Mouse (Mus musculus): Measurements from ENCODE around the gene 1810024B03Rik. TPM values are rescaled to one million over a fixed set of nuclear protein-coding genes. Genes with fewer than 3 reads are reported as not detected.
"Not testable (repeated sequence)": the region's sequence is repeated elsewhere in the genome, so short reads cannot be mapped to it uniquely, and the experiment has no call there.

The 1810024B03Rik gene
- polyA plus RNA-seq, 1 experiment, result 3.5 TPM

GRCm38 (mm10) chr2:127182598-127183381 lies 25.3 kb downstream of the 1810024B03Rik start:
- peak; percentile 47 for DNase-seq (ENCODE audit: low spot score)

DNA sequence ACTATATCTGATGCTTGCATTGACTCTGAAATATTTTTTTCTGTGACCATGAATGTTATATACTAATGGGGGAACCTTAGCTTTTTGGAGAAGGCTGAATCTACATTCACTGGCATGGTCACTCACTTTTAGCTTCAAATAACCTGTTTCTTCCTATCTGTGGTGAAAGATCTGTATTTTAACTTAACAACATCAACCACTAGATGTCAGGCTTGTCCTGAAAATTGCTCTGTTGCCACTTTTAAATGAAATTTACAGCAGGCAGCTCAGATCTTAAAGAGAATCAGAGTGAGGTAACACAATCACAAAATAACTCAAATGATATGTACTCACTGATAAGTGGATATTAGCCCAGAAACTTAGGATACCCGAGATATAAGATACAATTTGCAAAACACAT lies 41.8 kb downstream of the 1810024B03Rik start:
- not testable (repeated sequence) for DNase-seq (ENCODE audit: low spot score)

DNA sequence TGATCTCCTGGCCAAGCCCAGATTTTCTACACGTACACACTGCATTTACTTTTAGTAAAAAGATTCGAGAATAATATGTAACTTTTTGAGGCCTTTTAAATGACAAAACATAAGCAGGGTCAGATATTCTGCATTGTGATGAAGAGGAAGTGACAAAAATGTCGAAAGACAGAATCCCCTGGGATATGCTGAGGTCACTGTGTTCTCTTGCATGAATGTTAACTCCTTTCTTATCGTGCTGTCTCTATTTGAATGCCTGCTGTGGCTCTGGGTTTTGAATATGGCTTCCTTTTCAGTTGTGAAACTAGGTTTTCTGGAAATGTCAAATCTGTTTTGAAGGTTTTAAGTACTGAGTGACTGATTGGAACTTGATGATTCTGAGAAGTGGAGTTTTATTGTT lies 42.4 kb downstream of the 1810024B03Rik start:
- DNase-seq (ENCODE audit: low spot score), result no peak

- DNase-seq (ENCODE audit: low spot score), result no peak
Observed at GRCm38 (mm10) chr2:127145699-127146098, 62.4 kb downstream of the 1810024B03Rik start.

GRCm38 (mm10) chr2:127143158-127144063 lies 64.7 kb downstream of the 1810024B03Rik start, which contains the start of gene Itpripl1:
Gene Itpripl1, minus strand, starts transcription at chr2:127143442.
- peak; percentile 59 for DNase-seq (ENCODE audit: low spot score)

DNA sequence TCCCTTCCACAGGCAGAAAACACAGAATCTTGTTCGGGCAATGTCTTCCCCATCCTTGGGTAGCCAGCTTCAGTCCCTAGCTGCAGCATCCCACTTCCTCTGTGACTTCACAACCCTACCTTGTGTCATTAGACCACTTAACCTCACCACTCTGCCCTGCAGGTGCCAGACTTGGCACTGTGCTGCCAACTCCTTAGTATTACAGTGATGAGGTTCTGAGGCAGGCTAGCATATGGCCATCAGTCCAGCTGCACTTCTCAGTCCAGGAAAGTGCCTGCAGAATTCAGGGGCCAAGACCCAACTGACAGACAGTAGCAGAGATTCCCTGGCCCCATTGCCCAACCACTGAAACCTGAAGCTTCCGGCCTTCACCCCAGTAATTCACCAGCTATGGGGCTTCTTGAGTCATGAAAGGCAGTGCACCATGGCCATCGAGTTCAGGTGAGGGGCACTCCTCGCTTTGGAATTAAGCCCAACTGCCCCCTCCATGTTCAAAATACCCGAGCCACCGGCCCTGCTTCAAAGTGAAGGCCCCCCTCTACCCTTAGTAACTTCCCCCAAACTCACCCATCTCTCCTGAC lies 65.4 kb downstream of the 1810024B03Rik start:
- no peak for DNase-seq (ENCODE audit: low spot score)

DNA sequence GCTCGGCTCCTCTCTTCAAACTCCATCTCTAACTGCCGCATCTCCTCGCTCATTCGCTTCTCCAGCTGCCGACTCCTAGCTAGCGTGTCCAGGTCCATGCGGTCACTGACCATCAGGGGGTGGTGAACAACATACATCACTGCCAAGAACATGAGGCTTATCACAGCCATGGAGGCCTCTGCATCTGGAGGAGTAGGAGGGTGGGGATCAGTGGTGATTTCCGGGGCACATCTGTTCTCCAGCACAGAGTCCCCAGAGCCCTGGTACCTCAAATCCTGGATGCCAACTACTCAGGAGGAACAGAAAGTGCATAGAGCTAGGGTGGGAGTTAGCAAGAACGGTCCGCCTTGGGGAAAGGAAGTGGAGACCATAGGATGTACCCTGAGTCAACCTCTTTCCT lies 66.0 kb downstream of the 1810024B03Rik start:
- no peak for DNase-seq (ENCODE audit: low spot score)

GRCm38 (mm10) chr2:127140011-127140410 lies 68.1 kb downstream of the 1810024B03Rik start:
- DNase-seq (ENCODE audit: low spot score), result no peak

DNA sequence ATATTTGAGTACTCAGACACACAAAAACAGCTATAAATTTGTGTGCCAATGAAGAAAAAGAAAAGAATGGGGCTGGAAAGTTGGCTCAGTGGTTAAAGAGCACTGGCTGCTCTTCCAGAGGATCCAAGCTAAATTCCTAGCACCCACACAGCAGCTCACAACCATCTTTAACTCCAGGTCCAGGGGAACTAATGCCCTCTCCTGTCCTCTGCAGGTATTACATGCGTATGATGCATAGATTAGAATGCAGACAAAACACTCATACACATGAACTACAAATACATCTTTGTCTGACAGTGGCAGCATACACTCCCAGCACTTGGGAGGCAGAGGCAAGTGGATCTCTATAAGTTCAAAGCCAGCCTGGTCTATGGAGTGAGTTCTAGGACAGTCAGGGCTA lies 68.5 kb downstream of the 1810024B03Rik start:
- no peak for DNase-seq (ENCODE audit: low spot score)

DNA sequence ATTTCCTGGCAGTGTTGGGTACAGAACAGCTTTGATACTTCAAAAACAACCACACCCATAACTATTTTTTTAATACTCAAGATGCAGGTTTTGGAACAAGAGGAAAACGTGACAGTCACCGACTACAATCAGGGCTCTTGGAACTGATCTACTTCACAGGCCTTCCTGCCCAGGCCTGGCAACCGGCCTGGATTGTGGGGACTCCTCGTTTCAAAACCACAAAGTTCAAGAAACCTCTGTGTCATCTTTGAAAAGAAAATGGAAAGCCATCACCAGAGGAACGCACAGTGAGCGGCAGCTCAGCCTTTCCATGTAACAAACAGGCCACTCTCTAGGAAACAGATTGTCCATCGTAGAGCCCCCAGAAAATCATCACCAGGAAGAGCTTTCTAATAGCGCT lies 69.0 kb downstream of the 1810024B03Rik start:
- DNase-seq (ENCODE audit: low spot score), result no peak

DNA sequence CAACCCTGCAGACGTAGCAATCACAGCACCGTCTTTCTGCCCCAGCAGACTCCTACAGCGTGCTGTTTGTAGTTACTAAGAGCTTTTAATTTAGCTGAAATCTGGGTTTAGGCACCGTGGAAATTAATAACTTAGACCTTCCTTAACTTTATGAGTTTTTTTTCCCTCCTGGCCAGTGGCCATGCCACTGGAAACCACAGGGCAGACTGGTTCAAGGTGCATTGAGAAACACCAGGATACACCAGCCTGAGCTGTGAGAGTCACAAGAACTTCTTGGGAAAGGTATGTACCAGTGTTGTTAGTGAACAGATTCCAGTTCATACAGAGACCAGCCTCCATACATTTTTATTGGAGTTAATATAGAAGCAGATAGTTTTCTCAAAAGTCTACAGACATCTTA lies 69.6 kb downstream of the 1810024B03Rik start:
- DNase-seq (ENCODE audit: low spot score), result no peak

DNA sequence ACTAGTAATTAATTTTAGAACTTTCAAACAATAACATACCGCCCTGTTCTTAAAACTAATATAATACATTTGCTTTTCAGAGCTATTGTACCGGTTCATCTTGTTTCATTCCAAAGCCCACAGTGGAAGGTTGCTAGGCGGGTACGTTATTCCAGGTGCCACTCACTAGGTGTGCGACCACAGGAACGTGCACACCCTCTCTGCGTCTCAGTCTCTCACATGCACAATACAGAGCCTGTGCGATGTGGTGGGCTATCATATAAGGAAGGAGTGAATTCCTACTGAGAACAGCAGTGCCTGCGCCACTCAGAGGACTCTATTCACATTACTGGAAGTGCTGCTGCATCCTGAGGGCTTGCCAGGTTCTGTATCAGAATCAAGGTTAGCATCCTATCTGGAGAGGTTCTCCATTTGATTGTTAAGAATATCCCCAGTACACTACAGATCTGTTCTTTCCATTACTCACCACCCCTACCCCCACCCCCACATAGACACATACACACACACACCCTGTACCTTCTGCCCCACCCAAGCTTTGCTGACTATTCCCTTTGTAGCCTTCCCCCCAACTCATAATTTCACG lies 70.2 kb downstream of the 1810024B03Rik start:
- DNase-seq (ENCODE audit: low spot score), result no peak

- peak; percentile 39 for DNase-seq (ENCODE audit: low spot score)
Observed at GRCm38 (mm10) chr2:127136979-127137378, 71.1 kb downstream of the 1810024B03Rik start.

Other genes starting within 250 kb of the 1810024B03Rik start
- gene Ap4e1, start 199.6 kb downstream of the 1810024B03Rik start, polyA plus RNA-seq (2012; rRNA removed), result 7.1 and 7.6 TPM in 2 replicates
- gene Blvra, start 137.6 kb downstream of the 1810024B03Rik start, polyA plus RNA-seq (2012; rRNA removed), result 41.6 and 46.7 TPM in 2 replicates
- gene Ncaph, start 74.3 kb downstream of the 1810024B03Rik start, polyA plus RNA-seq (2012; rRNA removed), result 2.6 and 3.2 TPM in 2 replicates
- 10.4 and 11.0 TPM in 2 replicates for gene Itpripl1, start 64.8 kb downstream of the 1810024B03Rik start, polyA plus RNA-seq (2012; rRNA removed)
- 53.1 and 59.2 TPM in 2 replicates for gene Snrnp200, start 106 bp upstream of the 1810024B03Rik start, polyA plus RNA-seq (2012; rRNA removed)
- gene Ciao1, start 39.5 kb upstream of the 1810024B03Rik start, polyA plus RNA-seq (2012; rRNA removed), result 62.3 and 68.2 TPM in 2 replicates
- 38.7 and 45.4 TPM in 2 replicates for gene Tmem127, start 39.6 kb upstream of the 1810024B03Rik start, polyA plus RNA-seq (2012; rRNA removed)
- 46.6 and 48.7 TPM in 2 replicates for gene Stard7, start 61.9 kb upstream of the 1810024B03Rik start, polyA plus RNA-seq (2012; rRNA removed)
- gene Dusp2, start 127.9 kb upstream of the 1810024B03Rik start, polyA plus RNA-seq (2012; rRNA removed), result 2.9 and 3.0 TPM in 2 replicates
- not detected in 2 replicates for gene Astl, start 130.4 kb upstream of the 1810024B03Rik start, polyA plus RNA-seq (2012; rRNA removed)
- gene Adra2b, start 154.9 kb upstream of the 1810024B03Rik start, polyA plus RNA-seq (2012; rRNA removed), result 0.03 and 0.09 TPM in 2 replicates
- gene Gpat2, start 216.9 kb upstream of the 1810024B03Rik start, polyA plus RNA-seq (2012; rRNA removed), result 0.24 and 0.32 TPM in 2 replicates
- 30.4 and 41.2 TPM in 2 replicates for gene Fahd2a, start 236.3 kb upstream of the 1810024B03Rik start, polyA plus RNA-seq (2012; rRNA removed)